Mouse (Mus musculus): ENCODE data around the gene Sp2. TPM values are rescaled to one million over a fixed set of nuclear protein-coding genes. Genes with fewer than 3 reads are reported as not detected.
A peak's percentile ranks its signal among the peaks of the same experiment; 100 is the strongest.

The Sp2 gene
- polyA plus RNA-seq, 1 experiment from 2014 or later: 16.8 TPM

DNA sequence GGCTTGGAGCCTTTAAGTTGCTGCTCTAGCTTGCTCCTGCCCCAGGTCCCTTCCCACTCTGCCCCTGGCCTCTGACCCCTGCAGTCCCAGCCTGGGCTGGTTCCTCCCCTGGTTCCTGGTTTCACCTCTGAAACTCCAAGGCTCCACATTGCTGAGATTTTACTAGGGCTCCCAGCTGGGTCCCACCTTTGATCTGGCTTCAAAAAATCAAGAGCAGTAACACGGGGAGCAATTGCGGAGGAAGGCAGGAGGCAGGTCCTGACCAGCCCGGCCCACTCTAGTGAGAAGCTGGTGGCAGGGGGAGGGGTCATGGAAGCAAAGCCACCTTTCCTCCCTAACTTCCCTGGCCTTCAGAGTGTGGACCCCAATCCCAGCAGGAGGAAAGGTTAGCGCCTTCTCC lies 2.1 kb upstream of the Sp2 start:
- Histone ChIP-seq H3K36me3 (ENCODE audit: control insufficient read depth, insufficient read depth, low read length) (no peaks in the 10 kb centered on the region), H3K4me2 (ENCODE audit: low read length) (no peak overlapping the region), H3K4me3 (ENCODE audit: low read depth, low read length) (no peak overlapping the region), H3K4me1 (ENCODE audit: control insufficient read depth, insufficient read depth, low read length) (peaks cover 8% of the 10 kb centered on the region), H3K27me3 (ENCODE audit: control insufficient read depth, insufficient read depth, low read depth, low read length) (peaks cover 6% of the 10 kb centered on the region), H3K9ac (ENCODE audit: low read depth, low read length) (no peak overlapping the region), H3K9me3 (replicated peaks; ENCODE audit: control insufficient read depth, low read length, poor library complexity, severe bottlenecking) (no peaks in the 10 kb centered on the region), H3K27ac (ENCODE audit: low read length) (no peak overlapping the region)
- 23% methylated on average over 4 of the region's 4 CpGs for WGBS
- ATAC-seq: no peak

DNA sequence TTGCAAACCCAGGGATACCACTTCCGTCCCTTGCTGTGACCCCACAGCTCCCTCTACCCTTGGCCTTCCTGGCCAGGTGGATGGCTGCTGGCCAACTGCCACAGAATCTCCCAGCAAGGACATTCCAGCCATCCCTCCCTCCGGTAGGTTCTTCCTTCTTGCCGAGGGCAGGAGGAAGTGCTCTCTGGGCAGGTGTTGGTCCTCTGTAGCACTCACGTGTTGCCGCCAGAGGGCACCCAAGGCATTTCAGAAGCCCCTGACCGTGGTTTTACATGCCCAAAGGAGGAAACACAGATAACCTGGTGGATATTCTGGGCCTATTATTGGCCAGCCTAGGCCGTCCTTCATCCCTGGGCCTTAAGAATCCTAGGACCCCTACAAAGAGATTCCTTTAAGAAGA lies 404 bp downstream of the Sp2 start:
- 2% methylated on average over 7 of the region's 7 CpGs for WGBS

DNA sequence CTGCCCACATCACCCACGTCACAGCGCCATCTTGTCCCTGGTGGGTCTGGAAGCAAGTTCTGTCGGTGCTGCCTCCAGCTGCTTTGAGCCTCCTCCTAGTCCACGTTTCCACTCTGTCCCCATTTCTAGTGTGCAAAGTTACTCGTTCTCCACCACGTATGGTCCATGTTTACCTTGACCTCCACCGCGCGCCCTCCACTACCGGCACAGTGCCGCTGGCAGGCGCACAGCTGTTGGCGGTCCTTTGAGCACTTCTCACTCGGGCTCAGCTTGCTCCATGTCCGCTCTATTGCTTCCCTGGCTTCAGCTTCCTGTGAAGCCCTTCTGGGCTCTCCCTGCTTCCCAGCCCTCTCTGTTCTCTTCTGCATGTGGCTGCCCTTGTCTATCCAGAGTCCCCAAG lies 1.3 kb downstream of the Sp2 start:
- Histone ChIP-seq H3K4me1 (ENCODE audit: control insufficient read depth, insufficient read depth, low read length) (peaks cover 10% of the 10 kb centered on the region), H3K36me3 (ENCODE audit: control insufficient read depth, insufficient read depth, low read length) (no peaks in the 10 kb centered on the region), H3K27me3 (ENCODE audit: control insufficient read depth, insufficient read depth, low read depth, low read length) (peaks cover 4% of the 10 kb centered on the region; the same call in 1 of the 2 replicates), H3K9ac (ENCODE audit: low read depth, low read length) (no peak overlapping the region), H3K4me3 (ENCODE audit: low read depth, low read length) (no peak overlapping the region), H3K27ac (ENCODE audit: low read length) (no peak overlapping the region), H3K9me3 (replicated peaks; ENCODE audit: control insufficient read depth, low read length, poor library complexity, severe bottlenecking) (no peaks in the 10 kb centered on the region), H3K4me2 (ENCODE audit: low read length) (no peak overlapping the region)
- no peak for ATAC-seq
- 79% methylated on average over 15 of the region's 15 CpGs for WGBS

More for the DNA sequence above, 404 bp downstream of the Sp2 start:
- peak overlapping the region; percentile 26; the same call in 1 of the 2 replicates for H3K4me2 ChIP-seq (ENCODE audit: low read length)
- H3K27ac ChIP-seq (ENCODE audit: low read length): no peak overlapping the region
- peak overlapping the region; percentile 23; the same call in 1 of the 2 replicates for H3K9ac ChIP-seq (ENCODE audit: low read depth, low read length)
- no peaks in the 10 kb centered on the region for H3K36me3 ChIP-seq (ENCODE audit: control insufficient read depth, insufficient read depth, low read length)
- no peak for ATAC-seq
- H3K4me3 ChIP-seq (ENCODE audit: low read depth, low read length): no peak overlapping the region
- no peaks in the 10 kb centered on the region for H3K9me3 ChIP-seq (replicated peaks; ENCODE audit: control insufficient read depth, low read length, poor library complexity, severe bottlenecking)
- peaks cover 6% of the 10 kb centered on the region for H3K27me3 ChIP-seq (ENCODE audit: control insufficient read depth, insufficient read depth, low read depth, low read length)
- peaks cover 7% of the 10 kb centered on the region for H3K4me1 ChIP-seq (ENCODE audit: control insufficient read depth, insufficient read depth, low read length)

DNA sequence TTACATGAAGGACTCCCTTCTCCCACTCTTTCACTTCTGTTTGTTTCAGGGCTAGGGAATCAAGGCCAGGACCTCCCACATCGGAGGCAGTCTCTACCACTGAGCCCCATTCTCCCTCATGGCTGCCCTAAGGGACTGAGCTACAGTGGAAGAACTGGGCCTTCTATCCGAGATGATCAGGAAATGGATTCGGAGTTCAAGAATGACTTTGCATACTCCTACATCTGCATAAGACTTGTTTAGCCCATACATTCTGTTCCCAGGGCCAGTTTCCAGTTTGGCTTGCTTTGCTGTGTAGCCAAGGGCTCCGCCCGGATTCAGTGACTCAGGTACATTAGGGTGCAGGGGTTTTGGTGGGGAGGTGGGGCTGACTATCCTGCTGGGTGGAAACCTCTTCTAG lies 2.7 kb downstream of the Sp2 start:
- Histone ChIP-seq H3K4me3 (ENCODE audit: low read depth, low read length) (no peak overlapping the region), H3K36me3 (ENCODE audit: control insufficient read depth, insufficient read depth, low read length) (no peaks in the 10 kb centered on the region), H3K9ac (ENCODE audit: low read depth, low read length) (no peak overlapping the region), H3K27me3 (ENCODE audit: control insufficient read depth, insufficient read depth, low read depth, low read length) (peaks cover 4% of the 10 kb centered on the region; the same call in 1 of the 2 replicates), H3K9me3 (replicated peaks; ENCODE audit: control insufficient read depth, low read length, poor library complexity, severe bottlenecking) (no peaks in the 10 kb centered on the region), H3K27ac (ENCODE audit: low read length) (no peak overlapping the region), H3K4me1 (ENCODE audit: control insufficient read depth, insufficient read depth, low read length) (peaks cover 19% of the 10 kb centered on the region), H3K4me2 (ENCODE audit: low read length) (no peak overlapping the region)
- WGBS: 75% methylated on average over 5 of the region's 5 CpGs
- ATAC-seq: no peak

DNA sequence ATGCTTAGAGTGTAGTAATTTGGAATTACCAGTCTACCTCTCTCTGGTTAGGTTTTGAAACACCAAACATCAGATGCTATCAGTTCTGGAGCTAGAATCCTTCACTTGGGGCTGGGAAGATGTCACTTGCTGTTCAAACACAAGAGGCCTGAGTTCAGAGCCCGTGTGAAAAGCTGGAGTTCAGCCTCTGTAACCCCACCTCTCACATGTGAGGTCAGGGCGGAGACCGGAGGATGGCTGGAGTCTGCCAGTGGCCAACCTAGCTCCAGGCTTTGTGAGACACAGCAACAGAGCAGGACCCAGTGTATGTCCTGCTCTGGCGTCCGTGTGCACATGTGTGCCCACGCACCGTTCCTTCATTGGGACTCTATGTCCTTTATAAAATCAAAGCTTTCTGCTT lies 3.4 kb downstream of the Sp2 start:
- Histone ChIP-seq H3K27ac (ENCODE audit: low read length) (no peak overlapping the region), H3K27me3 (ENCODE audit: control insufficient read depth, insufficient read depth, low read depth, low read length) (no peaks in the 10 kb centered on the region), H3K9ac (ENCODE audit: low read depth, low read length) (no peak overlapping the region), H3K4me1 (ENCODE audit: control insufficient read depth, insufficient read depth, low read length) (peaks cover 20% of the 10 kb centered on the region), H3K9me3 (replicated peaks; ENCODE audit: control insufficient read depth, low read length, poor library complexity, severe bottlenecking) (no peaks in the 10 kb centered on the region), H3K36me3 (ENCODE audit: control insufficient read depth, insufficient read depth, low read length) (no peaks in the 10 kb centered on the region), H3K4me2 (ENCODE audit: low read length) (no peak overlapping the region), H3K4me3 (ENCODE audit: low read depth, low read length) (no peak overlapping the region)
- no peak for ATAC-seq
- 82% methylated on average over 7 of the region's 7 CpGs for WGBS

DNA sequence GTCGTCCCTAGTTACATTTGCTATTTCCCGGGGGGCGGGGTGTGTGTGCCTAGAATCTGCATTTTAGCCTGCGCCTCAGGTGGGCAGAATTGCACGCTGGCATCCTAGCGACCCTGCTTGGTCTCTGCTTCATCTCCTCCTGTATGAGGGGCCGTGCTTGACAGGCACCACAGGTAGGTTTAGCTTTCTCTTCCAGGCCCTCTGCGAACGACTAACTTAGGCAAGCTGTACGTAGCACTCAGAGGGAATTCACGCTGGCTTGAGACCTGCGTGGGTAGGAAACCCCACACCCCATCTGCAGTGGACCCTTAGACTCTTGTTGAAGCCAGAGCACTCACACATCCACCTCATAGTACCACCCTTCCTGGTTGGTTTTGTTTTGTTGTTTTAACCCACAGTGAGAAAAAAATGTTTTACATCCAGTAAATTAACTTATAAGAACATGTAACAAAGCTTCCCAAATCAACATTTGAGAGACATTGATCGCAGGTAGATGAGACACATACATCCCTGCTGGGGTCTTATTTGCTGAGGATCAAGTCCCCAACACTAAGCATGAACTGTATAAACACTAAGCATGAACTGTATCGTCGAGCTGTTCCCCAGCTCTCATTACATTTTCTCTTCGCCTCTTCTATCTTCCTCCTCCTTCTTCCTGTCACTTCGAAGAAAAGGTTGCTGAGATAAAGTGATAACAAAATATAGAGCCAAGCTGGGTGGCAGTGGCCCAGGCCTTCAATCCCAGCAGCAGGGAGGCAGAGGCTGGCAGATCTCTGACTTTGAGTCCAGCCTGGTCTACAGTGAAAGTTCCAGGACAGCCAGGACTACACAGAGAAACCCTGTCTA lies 4.1 kb downstream of the Sp2 start:
- Histone ChIP-seq H3K27ac (ENCODE audit: low read length) (peak overlapping the region; percentile 86), H3K36me3 (ENCODE audit: control insufficient read depth, insufficient read depth, low read length) (no peaks in the 10 kb centered on the region), H3K9me3 (replicated peaks; ENCODE audit: control insufficient read depth, low read length, poor library complexity, severe bottlenecking) (no peaks in the 10 kb centered on the region), H3K9ac (ENCODE audit: low read depth, low read length) (peak overlapping the region; percentile 76), H3K27me3 (ENCODE audit: control insufficient read depth, insufficient read depth, low read depth, low read length) (no peaks in the 10 kb centered on the region), H3K4me1 (ENCODE audit: control insufficient read depth, insufficient read depth, low read length) (peaks cover 25% of the 10 kb centered on the region), H3K4me2 (ENCODE audit: low read length) (peak overlapping the region; percentile 91), H3K4me3 (ENCODE audit: low read depth, low read length) (peak overlapping the region; percentile 64)
- 34% methylated on average over 17 of the region's 17 CpGs for WGBS
- no peak; the same call in 1 of the 2 replicates for ATAC-seq

DNA sequence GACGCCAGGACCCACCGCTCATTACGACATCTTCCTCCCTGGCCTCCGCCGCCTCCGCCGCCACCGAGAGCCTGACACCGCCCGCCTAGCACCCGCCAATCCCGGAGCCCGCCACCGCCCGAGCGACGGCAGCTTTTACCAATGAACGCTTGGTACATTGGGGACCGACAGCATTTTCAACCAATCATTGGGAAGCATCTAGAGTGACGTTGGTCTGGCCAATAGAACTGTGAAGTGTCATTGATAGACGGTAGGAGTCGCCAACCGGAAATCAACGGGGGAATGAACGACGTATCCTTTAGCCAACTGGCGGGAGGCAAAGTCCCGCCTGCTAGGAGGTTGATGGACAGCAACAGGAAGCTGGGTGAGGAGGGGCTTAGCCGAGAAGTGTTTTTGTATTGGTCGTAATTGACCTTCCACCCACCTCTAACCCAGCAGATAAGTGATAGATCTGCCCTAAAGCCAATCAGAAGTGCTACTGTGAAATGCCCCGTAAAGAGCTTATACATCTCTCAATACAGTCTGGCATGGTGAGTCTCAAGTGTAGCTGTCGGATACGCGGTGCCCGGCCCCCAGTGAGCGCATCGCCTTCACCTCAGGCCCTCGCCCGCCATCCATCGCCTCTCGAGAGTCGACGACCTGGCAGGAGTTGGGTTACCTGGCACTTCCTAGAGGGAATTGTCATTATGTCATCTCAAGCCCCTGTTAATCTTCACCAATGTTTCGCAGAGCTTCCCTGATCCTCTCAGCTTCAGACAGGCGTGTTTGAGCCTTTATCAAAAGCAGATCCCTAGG lies 5.0 kb downstream of the Sp2 start:
- Histone ChIP-seq H3K4me2 (ENCODE audit: low read length) (peak overlapping the region; percentile 91), H3K4me1 (ENCODE audit: control insufficient read depth, insufficient read depth, low read length) (peaks cover 31% of the 10 kb centered on the region), H3K27me3 (ENCODE audit: control insufficient read depth, insufficient read depth, low read depth, low read length) (no peaks in the 10 kb centered on the region), H3K9me3 (replicated peaks; ENCODE audit: control insufficient read depth, low read length, poor library complexity, severe bottlenecking) (no peaks in the 10 kb centered on the region), H3K36me3 (ENCODE audit: control insufficient read depth, insufficient read depth, low read length) (no peaks in the 10 kb centered on the region), H3K4me3 (ENCODE audit: low read depth, low read length) (peak overlapping the region; percentile 76), H3K9ac (ENCODE audit: low read depth, low read length) (peak overlapping the region; percentile 92), H3K27ac (ENCODE audit: low read length) (peak overlapping the region; percentile 98)
- ATAC-seq: peak; percentile 98
- WGBS: under 1% methylated on average over 45 of the region's 45 CpGs

DNA sequence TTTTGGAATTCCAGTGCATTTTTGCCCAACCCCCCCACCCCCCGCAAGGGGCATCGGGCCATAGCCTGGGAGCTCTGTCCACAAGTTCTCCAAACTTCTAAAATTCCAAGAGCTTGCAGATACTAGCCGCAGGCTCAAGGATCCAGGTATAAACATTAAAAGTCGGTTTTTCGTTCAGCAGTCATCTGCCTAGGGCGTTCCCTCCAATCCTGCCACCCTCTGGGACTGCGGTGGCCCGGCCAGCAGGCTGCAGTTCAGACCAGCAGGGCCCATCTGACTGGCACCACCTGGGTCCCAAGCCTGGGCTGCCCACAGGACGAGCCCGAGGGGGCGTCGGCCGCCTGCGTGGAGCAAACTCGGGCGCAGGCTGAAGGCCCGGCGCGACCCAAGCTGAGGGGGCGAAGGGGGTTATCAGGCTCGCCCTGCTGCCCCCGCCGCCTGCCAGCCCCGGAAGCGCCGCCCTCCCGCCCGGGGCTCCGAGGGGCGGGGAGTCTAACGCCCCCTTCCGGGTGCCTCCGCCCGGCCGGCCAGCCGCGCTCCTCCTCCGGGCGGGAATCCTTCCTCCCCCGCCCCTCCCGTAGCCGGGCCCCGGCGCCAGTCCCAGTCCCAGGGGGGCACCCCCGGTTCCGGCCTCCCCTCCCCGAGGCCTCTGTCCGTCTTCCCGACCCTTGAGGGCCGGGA lies 5.7 kb downstream of the Sp2 start:
- H3K4me2 ChIP-seq (ENCODE audit: low read length): peak overlapping the region; percentile 76
- no peaks in the 10 kb centered on the region for H3K36me3 ChIP-seq (ENCODE audit: control insufficient read depth, insufficient read depth, low read length)
- no peaks in the 10 kb centered on the region for H3K9me3 ChIP-seq (replicated peaks; ENCODE audit: control insufficient read depth, low read length, poor library complexity, severe bottlenecking)
- H3K9ac ChIP-seq (ENCODE audit: low read depth, low read length): peak overlapping the region; percentile 92
- peak; percentile 77 for ATAC-seq
- peak overlapping the region; percentile 98 for H3K27ac ChIP-seq (ENCODE audit: low read length)
- H3K4me1 ChIP-seq (ENCODE audit: control insufficient read depth, insufficient read depth, low read length): peaks cover 31% of the 10 kb centered on the region
- H3K27me3 ChIP-seq (ENCODE audit: control insufficient read depth, insufficient read depth, low read depth, low read length): no peaks in the 10 kb centered on the region
- H3K4me3 ChIP-seq (ENCODE audit: low read depth, low read length): peak overlapping the region; percentile 76
- WGBS: under 1% methylated on average over 38 of the region's 50 CpGs

Measured in midbrain, embryonic 16.5 days (tissue).